Mouse (Mus musculus) liver (tissue): ENCODE results near the gene Olfr564.

Experiments
- DNase-seq: peaks from one replicate; pipeline ENCODE4 v3.0.0-alpha.2; 2020; ENCODE audit warnings: mixed read lengths

The Olfr564 gene

DNA sequence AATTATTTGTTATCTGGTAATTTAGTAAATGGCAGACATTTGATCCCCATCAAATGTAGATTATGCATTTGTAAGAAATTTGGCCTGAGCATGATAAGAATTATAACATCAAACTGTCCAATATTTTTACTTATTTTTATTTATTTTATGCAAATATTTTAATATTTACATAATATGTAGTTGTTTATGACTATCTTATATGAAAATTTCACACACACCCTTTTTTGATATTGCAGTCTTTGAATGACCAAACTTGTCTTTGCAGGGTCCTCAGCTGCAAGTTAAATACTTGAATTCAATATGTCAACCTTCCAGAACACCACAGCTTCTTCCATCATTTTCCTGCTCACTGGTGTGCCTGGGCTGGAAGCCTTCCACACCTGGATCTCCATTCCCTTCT, at the start of gene Olfr564:
Olfr564 (plus strand) TSS at position 301 of the 400 bp plus-strand sequence.
- no peak for DNase-seq

GRCm38 (mm10) chr7:102759266-102759665, 44.0 kb upstream of the Olfr564 start, which contains the start of the genes Olfr560 and Olfr78:
Gene Olfr560 (minus strand): TSS chr7:102759366.
Gene Olfr78 (minus strand): TSS chr7:102759471.
- DNase-seq = no peak

DNA sequence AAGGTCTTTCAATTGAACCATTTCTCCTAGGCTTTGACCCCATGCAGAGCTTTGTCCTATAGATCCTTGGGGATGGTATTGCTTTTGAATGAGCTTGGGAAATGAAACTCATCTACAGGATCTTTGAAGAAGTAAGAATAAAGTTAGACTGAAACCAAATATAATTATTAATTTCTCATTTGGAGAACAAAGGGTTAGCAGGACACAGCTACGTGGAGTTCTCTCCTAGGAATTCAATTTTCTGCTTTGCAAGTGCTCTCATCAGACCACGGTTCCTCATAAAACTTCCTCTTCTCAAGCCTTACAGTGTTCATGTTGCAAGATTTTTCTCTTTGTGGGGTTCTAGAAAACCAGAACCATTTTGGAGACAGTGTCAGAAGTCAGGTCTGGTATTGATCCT, 32.4 kb upstream of the Olfr564 start, which contains the start of gene Olfr561:
Olfr561 (plus strand) TSS at position 301 of the 400 bp plus-strand sequence.
- DNase-seq = no peak
